12 mouse cellular contexts compared by ENCODE assay signal in the genomic region with DNA sequence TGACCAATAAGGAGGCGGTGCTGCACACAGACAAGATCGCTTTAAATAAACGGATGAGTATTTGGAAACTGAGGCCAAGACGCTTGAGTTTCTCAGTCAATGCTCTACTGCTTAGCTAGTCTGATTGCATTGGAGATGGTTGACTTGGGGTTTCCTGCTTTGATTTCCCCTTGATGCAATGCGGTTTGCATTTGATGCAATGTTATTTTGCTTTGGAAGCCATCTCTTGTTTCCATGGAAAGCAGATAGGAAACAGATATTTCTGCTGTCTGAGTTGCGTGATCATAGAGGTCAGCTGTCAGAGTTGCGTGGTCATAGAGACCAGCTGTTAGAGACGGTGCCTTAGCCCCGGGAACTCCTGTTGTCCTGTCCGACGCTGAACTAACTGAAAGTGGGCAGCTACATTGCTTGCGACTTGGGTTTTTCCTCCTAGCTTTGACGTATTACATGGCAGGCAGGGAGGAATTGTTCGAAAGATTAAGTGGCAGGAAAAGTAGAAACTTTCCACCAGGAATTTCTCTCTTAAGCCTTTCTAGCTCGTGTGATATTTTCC.
DNase-seq lines count a peak whose midpoint lies in the region; ATAC-seq and TF ChIP-seq lines count a peak whose summit lies in the region.
"Had no signal": no experiment of that assay in that cellular context is flagged by ENCODE, and none has a peak within 500 bp of the region (broad histone marks: within the 10 kb centered on the region; RNA-seq: fewer than 3 reads in every experiment).

No protein-coding gene starts in this region.

- no peak for TF ChIP-seq CTCF in Patski (IDR thresholded peaks at IDR 0.05)

- no peaks in the 10 kb centered on the region for H3K36me3 ChIP-seq in heart, embryonic 15.5 days

- peak overlapping the region; percentile 17 for H3K4me2 ChIP-seq in heart, embryonic 15.5 days

- peaks cover 24% of the 10 kb centered on the region for H3K4me1 ChIP-seq in heart, embryonic 15.5 days (replicated peaks)

- WGBS in heart, embryonic 15.5 days = 57% methylated on average over 15 of the region's 15 CpGs

- no peak overlapping the region for H3K4me3 ChIP-seq in heart, embryonic 15.5 days
- H3K4me3 ChIP-seq: layer of hippocampus, adult 2 months; myocyte had no signal

- DNase-seq in heart, adult 9 months (ENCODE audit: low spot score in 2 of 2) = no peak
- peak; percentile 63 for DNase-seq in Patski (ENCODE audit: low read depth, low spot score)
- peak; percentile 45 for DNase-seq in kidney, adult 9 months
- peak; percentile 46 for DNase-seq in lung, postnatal 25 days (ENCODE audit: low spot score)
- DNase-seq in yolk sac, embryonic 10.5 days (ENCODE audit: low spot score) = no peak
- no peak for DNase-seq in gastrocnemius, postnatal 10 days
- no peak for DNase-seq in gastrocnemius, postnatal 4 days (ENCODE audit: low spot score in 2 of 2)
- DNase-seq: left cerebral cortex, postnatal 4 days had no signal

- CTCF ChIA-PET in Patski (lab: Charles Lee) = interaction anchor here (2.4 kb wide), 1 partner anchor 10 kb away, joined by 8 read pairs; no protein-coding TSS in a partner anchor

- POLR2A ChIA-PET in Patski (lab: Charles Lee) = interaction anchor here (0.6 to 1.0 kb wide), 2 partner anchors 93 to 1259 kb away, joined by 3 to 8 read pairs; no protein-coding TSS in a partner anchor

- H3K9me3 ChIP-seq in heart, embryonic 15.5 days (replicated peaks) = no peaks in the 10 kb centered on the region

- in situ Hi-C loops in Patski (cut with MboI; ENCODE audit: low pct_unique_long_range_greater_than_20kb) = no loop called here

- 0 out of 2 replicates have a peak overlapping the region, but pooled peaks have one; percentile 11 for H3K27ac ChIP-seq in heart, embryonic 15.5 days
- H3K27ac ChIP-seq: layer of hippocampus, adult 2 months; macrophage had no signal

- H3K9ac ChIP-seq in heart, embryonic 15.5 days = no peak overlapping the region

- no peaks in the 10 kb centered on the region for H3K27me3 ChIP-seq in heart, embryonic 15.5 days
- no peaks in the 10 kb centered on the region for H3K27me3 ChIP-seq in Patski

- ATAC-seq in heart, embryonic 15.5 days (replicated peaks; ENCODE audit: insufficient number of reproducible peaks, insufficient read depth, low FRiP score, low read depth) = no peak
- ATAC-seq in Patski = peak; percentile 52

Comparison
In these comparisons a context has a peak if more than half of its experiments do, and no peak if none do; other contexts are left out.
1. DNase-seq: peak in Patski (single experiment), kidney, adult 9 months (single experiment) and lung, postnatal 25 days (single experiment); none in heart, adult 9 months (0 of 2), yolk sac, embryonic 10.5 days (single experiment), gastrocnemius, postnatal 10 days (single experiment) and gastrocnemius, postnatal 4 days (0 of 2).